Mouse (Mus musculus) mature B cell (primary cell): Measurements from ENCODE around the gene Capzb.

Source experiments
- in situ Hi-C: fragments of 300-500 bp; cut with MboI; formaldehyde crosslinking; loops from 2 replicates; pipeline ENCODE4 v1.14.3; 2019

The Capzb gene

GRCm38 (mm10) chr4:139179731-139180625, 12.7 kb upstream of the Capzb start:
- in situ Hi-C loops, result no loop called here

DNA sequence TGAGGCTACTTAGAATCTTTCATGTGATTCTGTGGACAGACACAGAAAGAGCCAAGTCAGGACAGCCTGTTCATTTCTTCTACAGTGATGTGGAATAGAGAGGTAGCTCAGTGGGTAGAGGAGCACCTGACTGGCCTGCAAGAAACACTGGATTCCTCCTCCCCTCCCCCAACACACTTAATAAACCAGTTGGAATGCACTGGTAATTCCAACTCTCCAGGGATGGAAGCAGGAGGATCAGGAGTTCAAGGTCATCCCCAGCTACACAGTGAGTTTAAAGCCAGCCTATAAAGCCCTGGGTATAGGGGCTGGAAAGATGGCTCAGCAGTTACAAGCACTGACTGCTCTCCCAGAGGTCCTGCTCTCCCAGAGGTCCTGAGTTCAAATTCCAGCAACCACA, 10.2 kb upstream of the Capzb start:
- in situ Hi-C loops, result no loop called here

DNA sequence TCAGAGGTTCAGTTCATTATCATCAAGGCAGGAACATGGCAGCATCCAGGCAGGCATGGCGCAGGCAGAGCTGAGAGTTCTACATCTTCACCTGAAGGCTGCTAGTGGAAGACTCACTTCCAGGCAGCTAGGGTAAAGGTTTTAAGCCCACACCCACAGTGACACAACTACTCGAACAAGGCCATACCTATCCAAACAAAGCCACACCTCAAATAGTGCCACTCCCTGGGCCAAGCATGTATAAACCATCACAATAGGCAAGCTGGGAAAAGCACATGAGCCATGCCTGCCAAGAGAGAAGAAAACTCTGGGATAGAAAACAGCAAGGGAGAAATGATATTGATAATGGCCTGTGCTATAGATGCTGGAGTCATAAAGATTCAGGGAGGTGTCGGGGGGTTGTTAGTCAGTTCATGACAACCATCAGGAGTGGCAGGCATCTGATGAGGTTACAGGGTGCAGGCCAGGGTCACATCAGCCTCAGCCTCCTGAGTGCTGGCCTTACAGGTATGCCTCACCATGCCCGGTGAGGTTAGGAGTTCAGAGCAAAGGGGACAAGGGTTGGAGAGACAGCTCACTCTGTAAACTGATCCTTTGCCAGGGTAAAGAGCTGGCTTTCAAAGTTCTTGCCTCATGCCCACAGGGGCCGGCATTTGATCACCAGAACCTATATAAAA, 6.8 kb upstream of the Capzb start:
- in situ Hi-C loops, result no loop called here

DNA sequence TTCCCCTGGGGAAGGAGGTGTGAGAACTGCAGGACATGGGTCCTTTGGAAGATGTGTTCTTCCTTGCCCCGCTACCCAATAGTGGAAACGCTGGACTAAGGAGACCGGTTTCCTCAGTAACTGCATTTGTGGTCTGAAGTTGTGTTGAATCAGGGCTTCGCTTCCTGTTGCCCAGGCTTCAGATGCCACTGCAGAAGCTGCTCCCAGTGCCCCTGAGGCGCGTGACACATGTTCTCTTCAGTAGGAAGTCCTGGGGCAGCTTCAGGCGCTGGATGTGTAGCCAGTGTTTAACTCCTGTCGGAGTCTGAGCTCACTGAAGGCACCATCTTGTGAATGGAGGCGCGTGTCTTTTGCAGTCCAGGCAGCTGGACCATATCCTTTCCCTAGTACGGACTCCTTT, 4.8 kb upstream of the Capzb start:
- in situ Hi-C loops, result no loop called here

DNA sequence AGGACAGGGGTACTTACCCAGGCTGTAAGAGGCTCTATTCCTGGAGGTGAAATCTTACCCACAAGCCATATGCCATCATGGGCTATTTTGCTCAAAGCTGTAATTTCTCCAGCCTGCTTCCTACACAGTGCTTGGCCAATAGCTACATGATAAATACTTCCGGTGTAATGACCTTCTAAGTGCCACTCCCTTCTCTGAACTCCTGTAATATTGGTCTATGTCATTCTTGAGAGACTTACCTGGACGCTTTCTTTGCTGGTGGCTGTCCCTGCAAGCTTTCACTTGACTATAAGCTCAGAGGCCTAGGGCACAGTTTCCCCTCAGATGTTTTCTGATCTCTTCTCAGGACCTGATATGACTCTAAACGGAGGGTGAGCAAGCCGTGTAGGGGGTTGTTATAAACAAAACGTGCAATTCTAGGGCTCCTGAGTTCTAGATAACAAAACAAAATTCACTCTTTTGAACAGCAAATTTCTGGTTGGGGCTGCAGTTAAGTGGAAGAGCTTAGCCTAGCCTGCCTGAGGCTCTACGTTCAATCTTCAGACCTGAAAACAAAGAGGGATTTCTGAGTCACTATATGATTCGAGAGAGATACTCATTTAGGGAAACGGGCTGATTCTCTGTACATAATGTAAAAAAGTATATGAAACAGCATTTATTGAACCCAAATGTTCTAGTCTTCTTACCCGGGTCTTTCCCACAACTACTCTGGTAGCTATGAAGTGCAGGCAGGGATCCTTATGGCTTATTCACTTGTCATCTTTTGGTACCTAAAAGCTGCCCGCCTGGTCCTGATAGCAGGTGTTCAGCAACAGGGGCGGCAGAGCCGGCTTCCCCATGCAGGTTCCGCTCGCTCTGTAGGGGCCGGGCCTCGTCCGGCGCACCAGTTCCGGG, 847 bp upstream of the Capzb start:
- in situ Hi-C loops, result no loop called here

DNA sequence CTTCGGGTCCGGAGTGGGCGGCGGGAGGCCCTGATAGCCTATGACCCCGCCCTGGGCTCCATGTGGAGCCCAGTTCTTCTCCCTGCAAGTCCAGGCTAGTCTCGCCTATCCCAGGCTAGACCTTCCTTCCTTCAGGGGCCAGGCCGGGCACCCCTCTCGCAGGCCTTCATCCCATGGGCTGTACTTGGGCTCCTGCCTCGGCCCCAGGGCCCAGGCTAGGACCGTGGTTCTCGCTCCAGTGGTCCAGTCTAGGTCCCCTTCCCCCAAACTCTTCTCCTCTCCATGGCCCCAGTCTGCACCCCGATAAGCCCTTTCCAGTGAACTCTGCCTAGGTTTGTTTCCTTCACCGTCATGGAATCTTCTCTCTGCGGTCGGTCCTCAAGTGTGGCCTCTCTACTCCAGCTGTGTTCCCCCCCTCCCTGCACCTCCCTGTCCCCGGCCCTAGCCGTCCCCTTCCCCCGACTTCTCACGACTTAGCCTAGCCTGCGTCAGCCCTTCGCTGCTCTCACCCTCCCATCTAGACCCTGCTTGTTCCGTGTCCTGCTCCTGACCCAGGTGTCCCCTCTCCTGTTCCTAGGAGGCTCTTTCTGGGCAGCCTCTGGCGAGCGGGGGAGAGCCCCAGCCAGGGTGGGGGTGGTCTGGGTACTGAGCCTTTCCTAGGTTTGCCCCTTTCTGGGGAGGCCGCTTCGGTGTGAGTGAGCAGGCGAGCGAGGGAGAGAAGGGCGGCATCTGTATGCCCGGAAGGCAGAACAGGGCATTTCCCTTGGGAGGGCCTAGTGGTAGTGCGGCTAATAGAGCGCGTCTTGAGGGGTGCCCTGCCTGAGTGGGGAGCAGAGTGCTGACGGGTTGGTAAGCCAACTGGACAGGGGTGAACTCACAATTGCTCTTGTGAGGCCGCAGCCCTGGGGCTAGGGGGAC, 736 bp downstream of the Capzb start:
- in situ Hi-C loops, result no loop called here

DNA sequence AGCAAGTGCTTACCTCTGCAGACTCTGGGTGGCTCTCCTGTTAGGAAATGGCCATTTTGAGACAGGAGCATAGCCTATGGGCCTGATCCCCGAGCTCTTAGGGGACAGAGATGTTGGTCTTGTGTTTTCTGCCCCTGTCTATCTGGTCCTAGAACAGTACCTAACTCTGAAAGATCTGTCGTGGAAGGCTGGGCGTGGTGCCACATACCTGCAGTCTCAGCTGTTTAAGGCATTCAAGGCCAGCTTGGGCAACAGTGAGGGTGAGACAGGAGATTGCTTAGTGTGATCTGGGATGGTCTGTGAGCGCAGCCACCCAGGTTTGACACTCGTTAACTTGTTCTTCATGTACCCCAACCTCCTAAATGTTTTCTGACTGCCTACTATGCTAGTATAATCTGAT, 2.4 kb downstream of the Capzb start:
- in situ Hi-C loops, result no loop called here

DNA sequence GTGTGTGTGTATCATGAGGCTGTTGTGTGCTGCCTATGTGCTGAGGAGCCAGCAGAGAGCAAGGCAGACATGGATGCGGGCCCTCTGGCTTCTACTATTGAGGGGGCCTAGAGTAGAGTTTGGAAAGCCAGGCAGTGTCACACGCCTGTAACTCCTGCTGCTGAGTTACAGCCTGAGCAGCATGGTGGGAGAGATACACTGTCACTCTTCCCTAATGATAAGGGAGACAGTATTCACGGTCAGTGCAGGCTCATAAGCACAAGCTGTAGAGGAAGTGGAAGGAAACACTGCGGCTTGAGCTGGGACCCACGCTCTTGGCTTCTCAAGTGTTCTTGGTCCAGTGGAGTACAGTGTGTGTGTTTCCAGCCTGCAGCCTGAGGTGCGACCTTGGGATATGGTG, 3.8 kb downstream of the Capzb start:
- in situ Hi-C loops, result no loop called here

DNA sequence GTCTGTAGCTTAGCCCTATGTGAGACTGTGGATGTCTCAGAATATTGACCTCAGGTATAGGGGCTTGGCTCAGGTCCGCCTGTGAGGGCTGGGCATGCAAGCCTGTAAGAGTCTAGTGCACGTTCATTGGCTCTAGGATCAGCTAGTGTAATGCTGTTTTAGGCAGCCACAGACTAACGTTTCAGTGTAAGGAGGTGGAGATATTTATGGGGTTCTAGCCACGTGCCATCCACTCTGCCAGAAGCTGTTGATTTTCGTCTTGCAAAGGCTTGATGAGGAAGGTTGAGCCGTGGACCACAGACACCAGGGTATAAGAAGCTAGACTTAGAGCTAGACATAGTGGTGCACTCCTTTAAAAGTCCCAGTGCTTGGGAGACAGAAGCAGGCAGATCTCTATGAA, 4.2 kb downstream of the Capzb start:
- in situ Hi-C loops, result no loop called here

- in situ Hi-C loops, result no loop called here
Measured at GRCm38 (mm10) chr4:139197453-139197852, 4.8 kb downstream of the Capzb start.

DNA sequence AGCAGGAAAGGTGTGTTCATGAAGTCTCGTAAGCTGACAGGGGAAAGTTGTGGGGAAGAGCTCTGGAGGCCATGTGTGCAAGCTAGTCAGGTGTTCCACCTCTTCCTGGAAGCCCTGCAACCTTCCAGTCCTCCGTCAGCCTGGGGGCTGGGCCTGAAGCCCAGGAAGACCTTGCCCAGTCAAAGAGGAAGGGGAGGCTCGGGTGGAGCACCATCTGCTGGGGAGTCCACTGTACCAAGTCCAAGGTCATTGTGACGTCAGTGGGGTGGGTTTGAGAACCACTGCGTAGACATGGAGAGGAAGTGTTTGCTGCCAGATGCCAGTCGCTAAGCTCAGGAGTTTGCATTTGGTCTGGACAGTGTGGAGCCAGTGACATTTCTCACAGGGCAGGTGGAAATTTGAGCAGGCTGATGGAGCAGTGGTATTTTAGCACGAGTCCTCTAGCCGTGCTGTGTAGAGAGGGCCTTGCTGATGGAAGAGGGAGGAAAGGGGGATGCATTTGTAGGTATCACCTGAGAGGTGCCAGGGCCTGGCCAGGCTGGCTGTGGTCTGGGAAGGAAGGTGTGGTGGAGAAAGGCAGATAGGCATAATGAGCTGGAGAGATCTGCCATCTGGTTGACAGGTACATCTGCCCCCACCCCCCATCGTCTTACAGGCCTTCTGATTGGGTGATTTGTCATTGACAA, 5.4 kb downstream of the Capzb start:
- in situ Hi-C loops, result no loop called here

DNA sequence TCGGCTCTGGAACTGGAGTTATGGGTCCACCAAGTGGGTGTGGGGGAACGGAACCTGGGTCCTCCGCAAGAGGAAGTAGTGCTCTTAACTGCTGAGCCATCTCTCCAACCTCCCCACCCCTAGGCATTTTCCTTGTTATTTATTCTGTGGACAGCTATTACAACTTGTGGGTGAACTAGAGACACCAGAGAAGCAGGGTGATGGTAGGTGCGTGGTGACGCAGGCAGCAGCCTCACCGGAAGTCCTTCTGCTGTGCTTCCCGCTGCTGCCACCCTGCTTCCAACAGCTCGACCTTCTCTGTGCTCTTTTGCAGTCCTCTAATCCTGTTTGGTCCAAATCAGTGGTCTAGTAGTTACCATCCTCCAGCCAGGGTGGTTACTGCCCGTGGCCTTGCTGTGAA, 6.4 kb downstream of the Capzb start:
- in situ Hi-C loops, result no loop called here

GRCm38 (mm10) chr4:139199703-139200340, 7.1 kb downstream of the Capzb start:
- in situ Hi-C loops, result no loop called here

DNA sequence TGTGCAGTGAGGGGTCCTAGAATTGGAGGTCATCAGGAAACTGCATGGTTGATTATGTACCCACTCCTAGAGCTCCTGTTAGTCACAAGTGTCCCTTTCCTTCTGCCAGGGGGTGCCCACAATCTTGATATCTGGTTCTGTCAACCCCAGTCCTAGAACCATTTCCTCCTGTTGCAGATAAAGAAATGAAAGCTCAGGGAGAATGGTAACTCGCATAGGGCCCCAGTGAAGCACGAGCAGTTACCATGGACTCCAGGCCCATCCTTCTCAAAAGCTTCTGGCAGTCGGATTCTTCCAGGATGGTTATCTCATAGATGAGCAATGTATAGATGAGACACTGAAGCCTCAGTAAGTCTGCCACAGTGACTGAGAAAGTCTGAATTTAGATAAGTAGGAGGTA, 8.2 kb downstream of the Capzb start:
- in situ Hi-C loops, result no loop called here

- in situ Hi-C loops, result no loop called here
Measured at GRCm38 (mm10) chr4:139202556-139202955, 9.9 kb downstream of the Capzb start.

GRCm38 (mm10) chr4:139203381-139203780, 10.7 kb downstream of the Capzb start:
- in situ Hi-C loops, result no loop called here

- in situ Hi-C loops, result no loop called here
Measured at GRCm38 (mm10) chr4:139205842-139206241, 13.1 kb downstream of the Capzb start.

DNA sequence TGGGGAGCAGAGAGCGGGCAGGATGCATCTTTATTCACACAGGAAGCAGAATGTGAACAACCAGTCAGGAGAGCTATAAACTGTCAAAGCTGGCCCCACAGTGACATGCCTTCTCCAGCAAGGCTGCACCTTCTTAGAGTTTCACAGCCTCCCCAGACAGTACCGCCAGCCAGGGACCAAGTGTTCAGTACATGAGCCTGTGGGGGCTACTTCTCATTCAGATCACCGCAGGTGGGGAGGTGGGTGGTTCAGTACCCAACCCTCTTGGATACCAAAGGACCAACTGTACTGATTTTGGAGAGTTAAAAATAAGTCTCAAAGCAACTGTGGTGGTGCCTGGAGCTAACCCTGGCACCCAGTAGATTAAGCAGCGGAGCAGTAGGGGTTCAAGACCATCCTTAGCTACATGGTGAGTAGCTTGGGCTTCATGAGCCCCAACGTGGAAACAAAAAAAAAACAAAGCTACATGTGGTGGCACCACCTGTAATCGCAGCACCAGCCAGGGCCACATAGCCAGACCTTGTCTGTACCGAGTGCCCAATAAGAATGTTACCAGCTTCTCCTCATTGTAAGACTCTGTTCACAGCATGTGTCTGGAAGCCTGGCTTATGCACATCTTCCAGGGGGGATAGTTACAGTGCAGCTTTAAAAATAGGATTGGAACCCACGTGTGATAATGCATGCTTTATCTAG, 13.8 kb downstream of the Capzb start:
- in situ Hi-C loops, result no loop called here
